Comparison of ENCODE assay signal across 9 mouse cellular contexts in genomic region chr10:8955499-8956211, GRCm38 (mm10).
DNase-seq lines count a peak whose midpoint lies in the region; ATAC-seq and TF ChIP-seq lines count a peak whose summit lies in the region.
"Had no signal": no experiment of that assay in that cellular context is flagged by ENCODE, and none has a peak within 500 bp of the region (broad histone marks: within the 10 kb centered on the region; RNA-seq: fewer than 3 reads in every experiment).

No protein-coding gene starts in this region.

- H3K4me1 ChIP-seq in forebrain, postnatal 0 days (ENCODE audit: insufficient read depth), result no peaks in the 10 kb centered on the region
- no peaks in the 10 kb centered on the region for H3K4me1 ChIP-seq in forebrain, embryonic 13.5 days
- H3K4me1 ChIP-seq in hindbrain, embryonic 14.5 days (replicated peaks; ENCODE audit: control insufficient read depth, insufficient read depth, low read length), result peaks cover 7% of the 10 kb centered on the region
- H3K4me1 ChIP-seq in lung, postnatal 0 days (ENCODE audit: insufficient read depth, low read depth, low read length), result 0 out of 2 replicates have a peak, but pooled peaks cover 4% of the 10 kb centered on the region

- H3K9me3 ChIP-seq in forebrain, postnatal 0 days (ENCODE audit: low read length), result no peaks in the 10 kb centered on the region
- no peaks in the 10 kb centered on the region for H3K9me3 ChIP-seq in forebrain, embryonic 13.5 days (replicated peaks)
- no peaks in the 10 kb centered on the region for H3K9me3 ChIP-seq in hindbrain, embryonic 14.5 days (ENCODE audit: control insufficient read depth, low read length)
- no peaks in the 10 kb centered on the region for H3K9me3 ChIP-seq in lung, postnatal 0 days (ENCODE audit: low read length)

- no peak overlapping the region for H3K27ac ChIP-seq in forebrain, postnatal 0 days (ENCODE audit: low read depth, low read length)
- no peak overlapping the region for H3K27ac ChIP-seq in forebrain, embryonic 13.5 days
- peak overlapping the region; percentile 51; the same call in 1 of the 2 replicates for H3K27ac ChIP-seq in hindbrain, embryonic 14.5 days
- H3K27ac ChIP-seq in lung, postnatal 0 days (ENCODE audit: low read length), result no peak overlapping the region

- H3K36me3 ChIP-seq in forebrain, postnatal 0 days (ENCODE audit: insufficient read depth), result no peaks in the 10 kb centered on the region
- H3K36me3 ChIP-seq in forebrain, embryonic 13.5 days (ENCODE audit: poor library complexity, severe bottlenecking), result no peaks in the 10 kb centered on the region
- H3K36me3 ChIP-seq in hindbrain, embryonic 14.5 days (replicated peaks; ENCODE audit: control insufficient read depth, insufficient read depth), result no peaks in the 10 kb centered on the region
- H3K36me3 ChIP-seq in lung, postnatal 0 days (ENCODE audit: insufficient read depth, low read length), result no peaks in the 10 kb centered on the region

- H3K4me2 ChIP-seq in forebrain, postnatal 0 days (ENCODE audit: low read depth), result no peak overlapping the region
- H3K4me2 ChIP-seq in forebrain, embryonic 13.5 days, result no peak overlapping the region
- H3K4me2 ChIP-seq in hindbrain, embryonic 14.5 days (replicated peaks), result no peak overlapping the region
- H3K4me2 ChIP-seq in lung, postnatal 0 days (replicated peaks; ENCODE audit: low read depth, low read length), result no peak overlapping the region

- TF ChIP-seq CTCF in forebrain, postnatal 0 days (IDR thresholded peaks at IDR 0.05; ENCODE audit: low read depth), result no peak
- no peak for TF ChIP-seq CTCF in lung, postnatal 0 days (IDR thresholded peaks at IDR 0.05)

- ATAC-seq in forebrain, postnatal 0 days, result peak; percentile 40
- no peak for ATAC-seq in forebrain, embryonic 13.5 days
- ATAC-seq in hindbrain, embryonic 14.5 days (ENCODE audit: low FRiP score), result no peak
- ATAC-seq in lung, postnatal 0 days, result no peak

- no peak overlapping the region for H3K4me3 ChIP-seq in forebrain, postnatal 0 days (ENCODE audit: low read depth, low read length)
- H3K4me3 ChIP-seq in forebrain, embryonic 13.5 days, result no peak overlapping the region
- no peak overlapping the region for H3K4me3 ChIP-seq in hindbrain, embryonic 14.5 days (replicated peaks; ENCODE audit: low read length)
- no peak overlapping the region for H3K4me3 ChIP-seq in lung, postnatal 0 days (ENCODE audit: low read depth, low read length)

- no peak for TF ChIP-seq EP300 in lung, postnatal 0 days (IDR thresholded peaks at IDR 0.05)

- no peaks in the 10 kb centered on the region for H3K27me3 ChIP-seq in forebrain, postnatal 0 days (ENCODE audit: insufficient read depth, low read length)
- no peaks in the 10 kb centered on the region for H3K27me3 ChIP-seq in forebrain, embryonic 13.5 days
- no peaks in the 10 kb centered on the region for H3K27me3 ChIP-seq in hindbrain, embryonic 14.5 days (ENCODE audit: control insufficient read depth, insufficient read depth, low read length)
- H3K27me3 ChIP-seq in lung, postnatal 0 days (replicated peaks; ENCODE audit: insufficient read depth, low read length), result no peaks in the 10 kb centered on the region

- 0 out of 2 replicates have a peak overlapping the region, but pooled peaks have one; percentile 6 for H3K9ac ChIP-seq in forebrain, postnatal 0 days
- H3K9ac ChIP-seq in forebrain, embryonic 13.5 days, result no peak overlapping the region
- no peak overlapping the region for H3K9ac ChIP-seq in hindbrain, embryonic 14.5 days
- no peak overlapping the region for H3K9ac ChIP-seq in lung, postnatal 0 days (replicated peaks; ENCODE audit: low read depth)

- DNase-seq in forebrain, postnatal 0 days, result peak; percentile 34
- peak; percentile 10 to 22 for DNase-seq in spleen, postnatal 36 days (ENCODE audit: low spot score in 2 of 2)
- no peak for DNase-seq in spleen, postnatal 10 days (ENCODE audit: low spot score in 2 of 2)
- no peak for DNase-seq in hindbrain, embryonic 14.5 days (ENCODE audit: low spot score)
- DNase-seq in left cerebral cortex, adult 18-20 months (ENCODE audit: low spot score in 2 of 2), result no peak
- DNase-seq in heart, adult 9 months (ENCODE audit: low spot score in 2 of 2), result no peak
- DNase-seq in lung, postnatal 0 days (ENCODE audit: low spot score), result no peak
- DNase-seq: kidney, adult 9 months had no signal

- 51% methylated on average over 6 of the region's 6 CpGs for WGBS in forebrain, postnatal 0 days
- WGBS in forebrain, embryonic 13.5 days, result 67% methylated on average over 6 of the region's 6 CpGs
- whole genome bisulfite sequencing in hindbrain, embryonic 14.5 days, result 44% methylated on average over 6 of the region's 6 CpGs
- WGBS in lung, postnatal 0 days, result 44% methylated on average over 6 of the region's 6 CpGs

Comparison
In these comparisons a context has a peak if more than half of its experiments do, and no peak if none do; other contexts are left out.
1. DNase-seq: peak in forebrain, postnatal 0 days (single experiment) and spleen, postnatal 36 days (2 of 2); none in spleen, postnatal 10 days (0 of 2), hindbrain, embryonic 14.5 days (single experiment), left cerebral cortex, adult 18-20 months (0 of 2), heart, adult 9 months (0 of 2) and lung, postnatal 0 days (single experiment).